Mouse (Mus musculus): Measurements from ENCODE around the gene Mdh2. TPM values are rescaled to one million over a fixed set of nuclear protein-coding genes. Genes with fewer than 3 reads are reported as not detected.

Gene Mdh2
- polyA plus RNA-seq, 1 experiment from 2014 or later: 1,172 TPM

- ATAC-seq (ENCODE audit: insufficient number of reproducible peaks, insufficient read depth, low FRiP score, low read depth): no peak
- H3K4me1 ChIP-seq (ENCODE audit: control insufficient read depth in 2 of 2, insufficient read depth in 2 of 2, low read length in 2 of 2): no peaks in the 10 kb centered on the region
- H3K27ac ChIP-seq (replicated peaks in 1 of 2; ENCODE audit: control insufficient read depth in 1 of 2, insufficient read depth in 1 of 2, low read depth in 2 of 2, low read length in 2 of 2): no peak overlapping the region
- H3K9ac ChIP-seq (ENCODE audit: low read length): no peak overlapping the region
- H3K27me3 ChIP-seq (ENCODE audit: control insufficient read depth, insufficient read depth, low read length): peaks cover 46% of the 10 kb centered on the region
- H3K9me3 ChIP-seq (ENCODE audit: control insufficient read depth, low read length): no peaks in the 10 kb centered on the region
- WGBS: 33% methylated on average over 7 of the region's 7 CpGs
- no peak overlapping the region for H3K4me3 ChIP-seq (ENCODE audit: control insufficient read depth in 1 of 2, insufficient read depth in 1 of 2, low read depth in 1 of 2, low read length in 2 of 2)
- H3K4me2 ChIP-seq (ENCODE audit: low read length): no peak overlapping the region
- H3K36me3 ChIP-seq (ENCODE audit: control insufficient read depth, insufficient read depth, low read length): no peaks in the 10 kb centered on the region
Observed at GRCm38 (mm10) chr5:135818491-135818890, 40.2 kb downstream of the Mdh2 start.

DNA sequence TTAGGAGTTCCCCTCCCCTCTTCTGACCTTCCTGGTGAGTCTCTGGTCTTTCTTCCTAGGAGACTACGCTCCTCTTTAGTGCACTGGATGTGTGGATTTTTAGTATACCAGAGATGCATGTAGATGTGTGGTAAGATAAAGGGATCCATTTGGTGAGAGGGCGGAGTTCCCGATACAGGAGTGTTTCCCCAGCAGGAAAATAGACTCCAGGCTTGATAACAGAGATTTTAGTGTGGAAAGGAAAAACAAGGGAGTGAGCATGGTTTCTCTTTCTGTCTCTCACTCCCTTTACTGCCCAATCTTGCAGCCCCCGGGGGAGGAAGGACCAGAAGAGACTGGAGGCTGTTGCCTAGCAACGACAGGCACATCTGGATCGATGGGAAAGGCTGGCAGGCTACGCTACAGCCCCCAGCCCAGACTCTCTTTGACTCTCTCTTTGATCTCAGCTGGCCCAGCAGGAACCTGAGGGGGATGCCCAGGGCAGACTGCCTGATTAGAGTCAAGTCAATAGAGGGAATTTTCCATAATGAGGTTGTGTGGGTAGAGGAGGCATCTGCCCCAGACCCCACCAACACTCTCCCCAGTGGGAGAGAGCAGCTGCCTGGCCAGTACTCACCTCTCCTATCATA is 44.1 kb downstream of the Mdh2 start:
- no peaks in the 10 kb centered on the region for H3K9me3 ChIP-seq (ENCODE audit: control insufficient read depth, low read length)
- H3K36me3 ChIP-seq (ENCODE audit: control insufficient read depth, insufficient read depth, low read length): no peaks in the 10 kb centered on the region
- H3K4me3 ChIP-seq (ENCODE audit: control insufficient read depth in 1 of 2, insufficient read depth in 1 of 2, low read depth in 1 of 2, low read length in 2 of 2): no peak overlapping the region
- no peaks in the 10 kb centered on the region for H3K4me1 ChIP-seq (ENCODE audit: control insufficient read depth in 2 of 2, insufficient read depth in 2 of 2, low read length in 2 of 2)
- H3K4me2 ChIP-seq (ENCODE audit: low read length): no peak overlapping the region
- no peak for ATAC-seq (ENCODE audit: insufficient number of reproducible peaks, insufficient read depth, low FRiP score, low read depth)
- H3K27me3 ChIP-seq (ENCODE audit: control insufficient read depth, insufficient read depth, low read length): peaks cover 42% of the 10 kb centered on the region
- WGBS: 28% methylated on average over 7 of the region's 7 CpGs
- H3K27ac ChIP-seq (replicated peaks in 1 of 2; ENCODE audit: control insufficient read depth in 1 of 2, insufficient read depth in 1 of 2, low read depth in 2 of 2, low read length in 2 of 2): no peak overlapping the region
- H3K9ac ChIP-seq (ENCODE audit: low read length): no peak overlapping the region

DNA sequence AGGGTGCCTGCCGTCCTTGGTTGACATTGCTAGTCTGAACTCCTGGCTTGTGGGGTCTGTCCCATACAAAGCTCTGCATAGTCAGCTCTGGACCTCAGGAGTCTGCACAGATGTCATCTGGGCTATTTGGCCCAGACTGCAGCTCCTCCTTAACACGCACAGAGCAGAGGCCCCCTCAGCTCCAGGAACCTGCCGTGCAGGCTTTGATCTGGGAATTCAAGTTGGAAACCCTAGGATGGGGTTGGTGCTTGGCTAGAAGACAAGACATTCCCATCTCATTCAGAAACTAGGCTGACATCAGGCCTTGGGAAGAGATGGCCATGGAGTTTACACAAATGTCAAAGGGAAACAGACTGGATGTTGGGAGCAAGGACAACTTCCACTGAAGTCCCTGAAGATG is 46.2 kb downstream of the Mdh2 start:
- H3K27ac ChIP-seq (replicated peaks in 1 of 2; ENCODE audit: control insufficient read depth in 1 of 2, insufficient read depth in 1 of 2, low read depth in 2 of 2, low read length in 2 of 2): no peak overlapping the region

GRCm38 (mm10) chr5:135826225-135826624 is 47.9 kb downstream of the Mdh2 start:
- 37% methylated on average over 6 of the region's 6 CpGs for WGBS

More for the DNA sequence above, 46.2 kb downstream of the Mdh2 start:
- no peaks in the 10 kb centered on the region for H3K4me1 ChIP-seq (ENCODE audit: control insufficient read depth in 2 of 2, insufficient read depth in 2 of 2, low read length in 2 of 2)
- H3K36me3 ChIP-seq (ENCODE audit: control insufficient read depth, insufficient read depth, low read length): no peaks in the 10 kb centered on the region
- H3K4me3 ChIP-seq (ENCODE audit: control insufficient read depth in 1 of 2, insufficient read depth in 1 of 2, low read depth in 1 of 2, low read length in 2 of 2): no peak overlapping the region
- peaks cover 25% of the 10 kb centered on the region for H3K27me3 ChIP-seq (ENCODE audit: control insufficient read depth, insufficient read depth, low read length)
- no peak overlapping the region for H3K4me2 ChIP-seq (ENCODE audit: low read length)
- H3K9me3 ChIP-seq (ENCODE audit: control insufficient read depth, low read length): no peaks in the 10 kb centered on the region
- H3K9ac ChIP-seq (ENCODE audit: low read length): no peak overlapping the region
- no peak for ATAC-seq (ENCODE audit: insufficient number of reproducible peaks, insufficient read depth, low FRiP score, low read depth)
- 58% methylated on average over 3 of the region's 3 CpGs for WGBS

DNA sequence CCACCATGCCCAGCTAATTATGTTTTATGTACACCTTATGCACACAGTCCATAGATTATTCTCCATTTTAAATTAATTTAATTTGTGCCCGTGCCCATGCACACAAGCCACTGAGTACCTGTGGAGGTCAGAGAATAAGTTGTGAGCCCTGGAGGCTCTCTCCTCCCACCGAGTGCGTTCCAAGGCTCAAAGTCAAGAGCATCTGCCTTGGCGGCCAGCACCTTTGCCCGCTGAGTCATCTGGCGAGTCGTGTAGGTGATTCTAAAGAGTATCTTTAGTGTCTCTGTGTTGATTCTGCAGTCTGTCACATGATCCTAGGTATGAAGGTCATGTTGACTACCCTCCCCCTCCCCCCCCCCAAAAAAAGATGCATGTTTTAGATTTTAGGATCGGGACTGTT is 51.1 kb downstream of the Mdh2 start:
- Histone ChIP-seq H3K27me3 (ENCODE audit: control insufficient read depth, insufficient read depth, low read length) (peaks cover 14% of the 10 kb centered on the region), H3K36me3 (ENCODE audit: control insufficient read depth, insufficient read depth, low read length) (no peaks in the 10 kb centered on the region), H3K4me2 (ENCODE audit: low read length) (no peak overlapping the region), H3K9ac (ENCODE audit: low read length) (no peak overlapping the region), H3K9me3 (ENCODE audit: control insufficient read depth, low read length) (no peaks in the 10 kb centered on the region), H3K4me3 (ENCODE audit: control insufficient read depth in 1 of 2, insufficient read depth in 1 of 2, low read depth in 1 of 2, low read length in 2 of 2) (no peak overlapping the region), H3K27ac (replicated peaks in 1 of 2; ENCODE audit: control insufficient read depth in 1 of 2, insufficient read depth in 1 of 2, low read depth in 2 of 2, low read length in 2 of 2) (no peak overlapping the region), H3K4me1 (ENCODE audit: control insufficient read depth in 2 of 2, insufficient read depth in 2 of 2, low read length in 2 of 2) (no peaks in the 10 kb centered on the region)
- no peak for ATAC-seq (ENCODE audit: insufficient number of reproducible peaks, insufficient read depth, low FRiP score, low read depth)
- 82% methylated on average over 8 of the region's 8 CpGs for WGBS

More at GRCm38 (mm10) chr5:135826225-135826624, 47.9 kb downstream of the Mdh2 start:
- no peak overlapping the region for H3K4me3 ChIP-seq (ENCODE audit: control insufficient read depth in 1 of 2, insufficient read depth in 1 of 2, low read depth in 1 of 2, low read length in 2 of 2)
- no peak overlapping the region for H3K4me2 ChIP-seq (ENCODE audit: low read length)
- H3K9me3 ChIP-seq (ENCODE audit: control insufficient read depth, low read length): no peaks in the 10 kb centered on the region
- H3K9ac ChIP-seq (ENCODE audit: low read length): no peak overlapping the region
- no peak for ATAC-seq (ENCODE audit: insufficient number of reproducible peaks, insufficient read depth, low FRiP score, low read depth)
- no peaks in the 10 kb centered on the region for H3K4me1 ChIP-seq (ENCODE audit: control insufficient read depth in 2 of 2, insufficient read depth in 2 of 2, low read length in 2 of 2)
- H3K36me3 ChIP-seq (ENCODE audit: control insufficient read depth, insufficient read depth, low read length): no peaks in the 10 kb centered on the region
- no peak overlapping the region for H3K27ac ChIP-seq (replicated peaks in 1 of 2; ENCODE audit: control insufficient read depth in 1 of 2, insufficient read depth in 1 of 2, low read depth in 2 of 2, low read length in 2 of 2)
- H3K27me3 ChIP-seq (ENCODE audit: control insufficient read depth, insufficient read depth, low read length): peaks cover 15% of the 10 kb centered on the region

GRCm38 (mm10) chr5:135832729-135833128 is 54.4 kb downstream of the Mdh2 start:
- H3K27ac ChIP-seq (replicated peaks in 1 of 2; ENCODE audit: control insufficient read depth in 1 of 2, insufficient read depth in 1 of 2, low read depth in 2 of 2, low read length in 2 of 2): no peak overlapping the region
- no peaks in the 10 kb centered on the region for H3K9me3 ChIP-seq (ENCODE audit: control insufficient read depth, low read length)
- peaks cover 10 to 12% of the 10 kb centered on the region in 2 experiments for H3K4me1 ChIP-seq (ENCODE audit: control insufficient read depth in 2 of 2, insufficient read depth in 2 of 2, low read length in 2 of 2)
- no peak overlapping the region for H3K4me2 ChIP-seq (ENCODE audit: low read length)
- H3K9ac ChIP-seq (ENCODE audit: low read length): no peak overlapping the region
- no peak overlapping the region for H3K4me3 ChIP-seq (ENCODE audit: control insufficient read depth in 1 of 2, insufficient read depth in 1 of 2, low read depth in 1 of 2, low read length in 2 of 2)
- no peaks in the 10 kb centered on the region for H3K36me3 ChIP-seq (ENCODE audit: control insufficient read depth, insufficient read depth, low read length)
- WGBS: 20% methylated on average over 4 of the region's 4 CpGs
- no peak for ATAC-seq (ENCODE audit: insufficient number of reproducible peaks, insufficient read depth, low FRiP score, low read depth)
- H3K27me3 ChIP-seq (ENCODE audit: control insufficient read depth, insufficient read depth, low read length): peaks cover 23% of the 10 kb centered on the region

- Histone ChIP-seq H3K4me1 (ENCODE audit: control insufficient read depth in 2 of 2, insufficient read depth in 2 of 2, low read length in 2 of 2) (peaks cover 10 to 12% of the 10 kb centered on the region in 2 experiments), H3K4me3 (ENCODE audit: control insufficient read depth in 1 of 2, insufficient read depth in 1 of 2, low read depth in 1 of 2, low read length in 2 of 2) (peak overlapping the region; percentile 37 to 47), H3K27me3 (ENCODE audit: control insufficient read depth, insufficient read depth, low read length) (peaks cover 23% of the 10 kb centered on the region), H3K9ac (ENCODE audit: low read length) (peak overlapping the region; percentile 34; the same call in 1 of the 2 replicates), H3K4me2 (ENCODE audit: low read length) (peak overlapping the region; percentile 79), H3K9me3 (ENCODE audit: control insufficient read depth, low read length) (no peaks in the 10 kb centered on the region), H3K27ac (replicated peaks in 1 of 2; ENCODE audit: control insufficient read depth in 1 of 2, insufficient read depth in 1 of 2, low read depth in 2 of 2, low read length in 2 of 2) (no peak overlapping the region), H3K36me3 (ENCODE audit: control insufficient read depth, insufficient read depth, low read length) (no peaks in the 10 kb centered on the region)
- peak; percentile 55; the same call in 1 of the 2 replicates for ATAC-seq (ENCODE audit: insufficient number of reproducible peaks, insufficient read depth, low FRiP score, low read depth)
- 1% methylated on average over 47 of the region's 47 CpGs for WGBS
Observed at GRCm38 (mm10) chr5:135834769-135835491, 56.6 kb downstream of the Mdh2 start.
